Mouse (Mus musculus) heart, postnatal 36 days (tissue): Measurements from ENCODE around the gene Tmed8. TPM values are rescaled to one million over a fixed set of nuclear protein-coding genes. Genes with fewer than 3 reads are reported as not detected.

Source experiments
- total RNA-seq, 2 experiments: library from RNA; stranded (reverse); gene quantifications; 2 replicates each; pipeline ENCODE4 v1.2.3; 2021

Gene Tmed8
- total RNA-seq, 2 experiments from 2014 or later: 5.1 to 5.9 TPM

Other genes with a start within 250 kb of the Tmed8 start
- gene Zdhhc22, start 210.0 kb downstream of the Tmed8 start, total RNA-seq: not detected
- gene Tmem63c, start 179.1 kb downstream of the Tmed8 start, total RNA-seq: under 1 TPM in 1 of 2 experiments, not detected in 1; 0.25 TPM
- gene Ngb, start 97.9 kb downstream of the Tmed8 start, total RNA-seq: not detected
- gene Gstz1, start 53.3 kb downstream of the Tmed8 start, total RNA-seq: 10 to 100 TPM; 47.6 TPM
- gene Pomt2, start 52.5 kb downstream of the Tmed8 start, total RNA-seq: 10 to 100 TPM; 10.3 to 10.9 TPM
- gene Samd15, start 731 bp downstream of the Tmed8 start, total RNA-seq: not detected
- gene Noxred1, start 38.3 kb upstream of the Tmed8 start, total RNA-seq: under 1 TPM; 0.49 to 1.00 TPM
- 10 to 100 TPM; 21.2 to 24.5 TPM for gene Vipas39, start 65.8 kb upstream of the Tmed8 start, total RNA-seq
- 100 to 1,000 TPM; 120 to 147 TPM for gene Ahsa1, start 66.0 kb upstream of the Tmed8 start, total RNA-seq
- gene Ism2, start 99.3 kb upstream of the Tmed8 start, total RNA-seq: not detected
- gene Sptlc2, start 187.9 kb upstream of the Tmed8 start, total RNA-seq: 10 to 100 TPM; 27.2 to 28.8 TPM
- 100 to 1,000 TPM; 161 to 175 TPM for gene Slirp, start 243.4 kb upstream of the Tmed8 start, total RNA-seq
- 10 to 100 TPM in 1 of 2 experiments, 1 to 10 TPM in 1; 9.8 to 11.3 TPM for gene Alkbh1, start 243.6 kb upstream of the Tmed8 start, total RNA-seq